Mouse (Mus musculus) cerebellum, postnatal 25 days (tissue): ENCODE measurements around the gene Trat1.

Experiments used
- DNase-seq, 2 experiments: peaks; one replicate each; pipeline ENCODE4 v3.0.0; 2021; ENCODE audit warnings: mixed read lengths in 2 of 2

The Trat1 gene

GRCm38 (mm10) chr16:48719679-48720078 is 52.1 kb downstream of the Trat1 start:
- no peak for DNase-seq

DNA sequence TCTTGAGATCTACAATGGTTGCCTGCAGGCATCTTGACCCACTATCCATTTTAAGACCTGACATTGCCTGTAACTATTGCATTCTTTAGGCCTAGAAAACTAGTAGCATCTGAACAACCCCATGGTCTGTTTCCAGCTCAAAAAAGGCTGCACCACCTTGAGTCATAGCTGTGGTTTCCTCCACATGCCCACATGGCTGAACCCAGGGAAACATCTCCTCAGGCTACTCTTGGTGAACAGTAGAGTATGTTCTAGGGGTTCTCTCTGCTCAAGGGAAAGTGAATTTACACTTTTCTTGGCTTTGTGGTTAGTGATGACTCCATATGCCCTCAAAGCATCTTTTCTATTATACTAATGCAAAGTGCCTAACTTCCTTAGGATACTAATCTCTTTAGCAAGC is 55.5 kb downstream of the Trat1 start:
- DNase-seq, result no peak

DNA sequence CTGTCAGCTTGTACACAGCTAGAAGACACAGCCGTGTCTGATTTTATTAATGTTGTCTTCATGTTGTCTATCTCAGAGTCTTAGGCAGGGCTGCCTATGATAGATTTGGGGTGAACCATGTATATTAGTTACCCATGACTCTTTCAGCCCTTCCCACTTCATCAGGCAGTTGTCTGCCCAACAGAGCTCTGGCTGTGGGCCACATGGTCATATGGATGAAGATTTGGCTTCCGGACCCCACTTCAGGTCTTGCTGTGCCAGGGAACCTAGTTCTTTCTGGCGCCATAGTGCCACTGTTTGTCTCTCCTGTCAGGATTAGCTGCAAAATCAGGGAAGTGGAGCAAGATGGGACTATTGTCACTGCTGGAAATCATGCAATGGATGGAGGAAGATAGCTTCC is 69.9 kb downstream of the Trat1 start:
- DNase-seq, result peak; percentile 43 to 60
